Mouse (Mus musculus) ZHBTc4 (cell line): ENCODE results near the gene Adora1.

Experiments used
- DNase-seq: peaks from one replicate; pipeline ENCODE4 v3.0.0-alpha.2; 2011; ENCODE audit warnings: low read depth, low spot score

Adora1 gene

GRCm38 (mm10) chr1:134216629-134216971 is 18.6 kb downstream of the Adora1 start:
- DNase-seq, result peak; percentile 57

GRCm38 (mm10) chr1:134215751-134216628 is 19.2 kb downstream of the Adora1 start:
- peak; percentile 17 for DNase-seq

- DNase-seq, result no peak
Measured at GRCm38 (mm10) chr1:134215059-134215458, 20.2 kb downstream of the Adora1 start.

- no peak for DNase-seq
Measured at GRCm38 (mm10) chr1:134213405-134213804, 21.8 kb downstream of the Adora1 start.

GRCm38 (mm10) chr1:134212351-134212750 is 22.9 kb downstream of the Adora1 start:
- no peak for DNase-seq

- DNase-seq, result no peak
Measured at GRCm38 (mm10) chr1:134211631-134212030, 23.6 kb downstream of the Adora1 start.

- DNase-seq, result no peak
Measured at GRCm38 (mm10) chr1:134211043-134211442, 24.2 kb downstream of the Adora1 start.

- DNase-seq, result peak; percentile 88
Measured at GRCm38 (mm10) chr1:134210179-134210755, 25.0 kb downstream of the Adora1 start.

- DNase-seq, result no peak
Measured at GRCm38 (mm10) chr1:134206085-134206484, 29.1 kb downstream of the Adora1 start.

- DNase-seq, result no peak
Measured at GRCm38 (mm10) chr1:134205296-134206018, 29.8 kb downstream of the Adora1 start.

GRCm38 (mm10) chr1:134204230-134204629 is 31.0 kb downstream of the Adora1 start:
- DNase-seq, result no peak

GRCm38 (mm10) chr1:134201751-134202420 is 33.3 kb downstream of the Adora1 start:
- DNase-seq, result peak; percentile 91

- DNase-seq, result no peak
Measured at GRCm38 (mm10) chr1:134200998-134201686, 34.1 kb downstream of the Adora1 start.

GRCm38 (mm10) chr1:134200481-134200880 is 34.8 kb downstream of the Adora1 start:
- no peak for DNase-seq

GRCm38 (mm10) chr1:134198197-134198995 is 36.8 kb downstream of the Adora1 start:
- DNase-seq, result no peak

GRCm38 (mm10) chr1:134197325-134197982 is 37.8 kb downstream of the Adora1 start:
- DNase-seq, result no peak

- peak; percentile 84 for DNase-seq
Measured at GRCm38 (mm10) chr1:134196386-134196785, 38.8 kb downstream of the Adora1 start.

GRCm38 (mm10) chr1:134195979-134196378 is 39.3 kb downstream of the Adora1 start:
- DNase-seq, result no peak

GRCm38 (mm10) chr1:134195571-134195970 is 39.7 kb downstream of the Adora1 start:
- no peak for DNase-seq

- no peak for DNase-seq
Measured at GRCm38 (mm10) chr1:134195117-134195516, 40.1 kb downstream of the Adora1 start.
